ENCODE assay signal across 19 mouse cellular contexts in genomic region chr9:13978842-13979241, GRCm38 (mm10).
A peak's percentile ranks its signal among the peaks of the same experiment; 100 is the strongest.
DNase-seq lines count a peak whose midpoint lies in the region; ATAC-seq and TF ChIP-seq lines count a peak whose summit lies in the region.
"Had no signal": no experiment of that assay in that cellular context is flagged by ENCODE, and none has a peak within 500 bp of the region (broad histone marks: within the 10 kb centered on the region; RNA-seq: fewer than 3 reads in every experiment).

No protein-coding gene starts in this region.

- no peaks in the 10 kb centered on the region for H3K36me3 ChIP-seq in lung, embryonic 14.5 days (ENCODE audit: insufficient read depth)
- H3K36me3 ChIP-seq in hindbrain, embryonic 15.5 days: no peaks in the 10 kb centered on the region
- no peaks in the 10 kb centered on the region for H3K36me3 ChIP-seq in neural tube, embryonic 13.5 days
- H3K36me3 ChIP-seq: heart, embryonic 12.5 days; intestine, embryonic 15.5 days had no signal

- no peak for ATAC-seq in lung, embryonic 14.5 days (ENCODE audit: insufficient read depth)
- peak; percentile 68; the same call in 1 of the 2 replicates for ATAC-seq in hindbrain, embryonic 15.5 days (ENCODE audit: low FRiP score, low read depth)
- ATAC-seq in neural tube, embryonic 13.5 days (ENCODE audit: low read depth): peak; percentile 71
- ATAC-seq: intestine, embryonic 15.5 days; liver, postnatal 0 days; midbrain, embryonic 16.5 days had no signal

- H3K27me3 ChIP-seq in lung, embryonic 14.5 days (ENCODE audit: insufficient read depth, low read length): no peaks in the 10 kb centered on the region
- no peaks in the 10 kb centered on the region for H3K27me3 ChIP-seq in hindbrain, embryonic 15.5 days
- no peaks in the 10 kb centered on the region for H3K27me3 ChIP-seq in neural tube, embryonic 13.5 days
- H3K27me3 ChIP-seq: intestine, embryonic 15.5 days had no signal

- WGBS in lung, embryonic 14.5 days: 34% methylated on average over 6 of the region's 6 CpGs
- 24% methylated on average over 6 of the region's 6 CpGs for WGBS in hindbrain, embryonic 15.5 days
- 9% methylated on average over 6 of the region's 6 CpGs for WGBS in neural tube, embryonic 13.5 days

- no peak overlapping the region for H3K27ac ChIP-seq in lung, embryonic 14.5 days (ENCODE audit: low read depth)
- H3K27ac ChIP-seq in hindbrain, embryonic 15.5 days (replicated peaks): no peak overlapping the region
- 0 out of 2 replicates have a peak overlapping the region, but pooled peaks have one; percentile 1 for H3K27ac ChIP-seq in neural tube, embryonic 13.5 days (replicated peaks)
- H3K27ac ChIP-seq: intestine, embryonic 15.5 days; stomach, postnatal 0 days had no signal

- H3K9ac ChIP-seq in lung, embryonic 14.5 days: no peak overlapping the region
- no peak overlapping the region for H3K9ac ChIP-seq in hindbrain, embryonic 15.5 days
- H3K9ac ChIP-seq in neural tube, embryonic 13.5 days: no peak overlapping the region
- H3K9ac ChIP-seq: heart, embryonic 12.5 days; intestine, embryonic 15.5 days; liver, postnatal 0 days had no signal

- no peak overlapping the region for H3K4me3 ChIP-seq in lung, embryonic 14.5 days (ENCODE audit: low read depth, low read length)
- no peak overlapping the region for H3K4me3 ChIP-seq in hindbrain, embryonic 15.5 days
- H3K4me3 ChIP-seq in neural tube, embryonic 13.5 days: no peak overlapping the region
- H3K4me3 ChIP-seq: heart, embryonic 12.5 days; intestine, embryonic 15.5 days; megakaryocyte, embryonic 14.5 days had no signal

- no peaks in the 10 kb centered on the region for H3K4me1 ChIP-seq in lung, embryonic 14.5 days (ENCODE audit: insufficient read depth)
- H3K4me1 ChIP-seq in hindbrain, embryonic 15.5 days (replicated peaks): peaks cover 5% of the 10 kb centered on the region; the same call in 1 of the 2 replicates
- peaks cover 10% of the 10 kb centered on the region for H3K4me1 ChIP-seq in neural tube, embryonic 13.5 days (replicated peaks)
- H3K4me1 ChIP-seq: heart, embryonic 12.5 days; intestine, embryonic 15.5 days; megakaryocyte, embryonic 14.5 days had no signal

- TF ChIP-seq CTCF in lung, embryonic 14.5 days (IDR thresholded peaks at IDR 0.05; ENCODE audit: low read depth): no peak

- H3K9me3 ChIP-seq in lung, embryonic 14.5 days (ENCODE audit: low read depth, low read length): no peaks in the 10 kb centered on the region
- H3K9me3 ChIP-seq in hindbrain, embryonic 15.5 days: no peaks in the 10 kb centered on the region
- no peaks in the 10 kb centered on the region for H3K9me3 ChIP-seq in neural tube, embryonic 13.5 days
- H3K9me3 ChIP-seq: heart, embryonic 12.5 days; intestine, embryonic 15.5 days; megakaryocyte, embryonic 14.5 days had no signal

- DNase-seq in lung, embryonic 14.5 days: peak; percentile 3
- DNase-seq in lung, postnatal 36 days: no peak
- DNase-seq in embryo, embryonic 10.5 days (ENCODE audit: low spot score): peak; percentile 52
- no peak for DNase-seq in spleen, adult 12 weeks (ENCODE audit: low spot score)
- DNase-seq in layer of hippocampus, postnatal 25 days (ENCODE audit: extremely low spot score in 1 of 2, low spot score in 1 of 2): no peak
- DNase-seq in adrenal gland, postnatal 36 days: no peak
- DNase-seq: adrenal gland, postnatal 10 days; cerebellum, adult 9-11 months; liver, postnatal 0 days; lung, postnatal 14 days; right cerebral cortex, postnatal 25 days; thymus, postnatal 14 days had no signal

- H3K4me2 ChIP-seq in lung, embryonic 14.5 days: no peak overlapping the region
- no peak overlapping the region for H3K4me2 ChIP-seq in hindbrain, embryonic 15.5 days
- H3K4me2 ChIP-seq in neural tube, embryonic 13.5 days: no peak overlapping the region
- H3K4me2 ChIP-seq: heart, embryonic 12.5 days; intestine, embryonic 15.5 days had no signal

Comparison
In these comparisons a context has a peak if more than half of its experiments do, and no peak if none do; other contexts are left out.
1. DNase-seq: peak in lung, embryonic 14.5 days (single experiment) and embryo, embryonic 10.5 days (single experiment); none in lung, postnatal 36 days (single experiment), spleen, adult 12 weeks (single experiment), layer of hippocampus, postnatal 25 days (0 of 2) and adrenal gland, postnatal 36 days (0 of 2).